Mouse (Mus musculus): ENCODE measurements around the gene Btg4. TPM values are rescaled to one million over a fixed set of nuclear protein-coding genes. Genes with fewer than 3 reads are reported as not detected.

The Btg4 gene
- total RNA-seq (2021): not detected
- long read RNA-seq, experiment 1: 0 reads
- long read RNA-seq, experiment 2: 0 reads

DNA sequence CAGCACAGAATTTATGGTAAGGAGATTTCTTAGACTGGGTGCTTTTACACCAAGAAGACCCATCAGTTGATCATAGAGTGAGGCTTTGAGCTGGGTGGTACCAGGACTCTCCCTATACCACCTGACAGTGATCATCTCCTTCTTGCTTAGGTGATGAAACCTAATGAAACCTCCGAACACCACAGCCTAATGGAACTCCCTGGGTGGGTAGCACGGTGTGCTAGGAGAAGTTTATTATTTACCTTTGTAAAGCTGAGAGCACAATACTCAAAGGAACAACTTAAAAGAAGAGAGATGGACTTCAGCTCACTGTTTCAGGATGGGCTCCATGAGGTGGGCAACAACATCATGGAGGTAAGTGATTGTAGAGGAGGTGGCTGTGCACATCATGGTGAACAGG lies at the start of gene Btg4:
Gene Btg4, plus strand, starts transcription at position 301 of the 400 bp plus-strand sequence.
- DNase-seq: no peak

DNA sequence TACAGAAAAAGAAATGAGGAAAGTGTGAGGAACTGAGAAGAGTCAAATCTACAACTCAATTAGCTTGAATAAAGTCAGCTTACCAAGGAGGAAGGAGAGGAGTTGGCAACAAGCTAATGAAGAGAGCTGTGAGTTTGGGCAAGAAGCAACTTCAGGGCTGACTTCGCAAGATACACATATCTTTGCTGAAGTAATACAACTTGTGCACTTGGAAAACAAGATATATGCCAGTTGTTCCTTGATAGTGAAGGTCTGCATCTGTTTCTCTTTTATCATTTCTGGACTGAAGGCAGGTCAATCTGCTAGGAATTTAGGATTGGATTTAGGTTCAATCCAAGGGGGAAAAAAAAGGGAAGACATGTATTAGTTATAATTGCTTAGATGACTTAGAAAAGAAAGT lies 47.1 kb upstream of the Btg4 start:
- DNase-seq: no peak

DNA sequence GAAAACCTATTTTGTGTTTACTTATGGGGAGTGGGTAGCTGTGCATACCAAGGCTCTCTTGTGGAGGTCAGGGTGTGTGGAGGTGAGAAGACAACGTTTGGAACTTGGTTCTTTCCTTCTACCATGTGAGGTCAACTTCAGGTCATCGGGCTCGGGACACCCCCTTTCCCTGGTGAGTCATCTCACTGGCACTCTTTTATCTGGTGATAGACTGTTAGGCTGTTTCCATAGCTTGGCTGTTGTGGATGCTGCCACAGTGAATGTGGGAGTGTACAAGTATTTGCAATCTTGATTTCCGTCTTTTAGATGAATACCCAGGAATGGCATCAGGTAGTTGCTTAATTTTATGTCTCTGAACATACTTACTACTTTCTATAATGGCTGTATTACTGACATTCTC lies 45.0 kb upstream of the Btg4 start:
- peak in 1 of 2 experiments; percentile 11 for DNase-seq

DNA sequence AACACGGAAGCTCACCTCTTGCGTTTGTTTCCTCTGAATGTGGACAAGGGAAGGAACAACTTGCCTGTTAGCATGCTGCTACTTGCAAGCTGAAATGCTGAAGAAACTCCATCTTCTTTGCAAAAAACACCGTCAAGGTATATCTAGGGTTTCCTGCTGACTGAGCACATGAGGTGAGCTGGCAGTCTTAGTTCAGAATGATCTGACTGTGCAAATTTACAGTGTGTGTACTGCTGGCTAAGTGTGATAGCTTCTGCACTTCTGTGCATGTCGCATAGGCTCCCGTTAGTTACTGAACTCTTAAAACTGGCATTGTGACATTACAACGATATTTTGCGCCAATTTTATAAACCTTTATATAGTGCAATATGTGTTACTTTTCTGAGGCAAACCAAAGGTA lies 41.0 kb upstream of the Btg4 start:
- DNase-seq: no peak

DNA sequence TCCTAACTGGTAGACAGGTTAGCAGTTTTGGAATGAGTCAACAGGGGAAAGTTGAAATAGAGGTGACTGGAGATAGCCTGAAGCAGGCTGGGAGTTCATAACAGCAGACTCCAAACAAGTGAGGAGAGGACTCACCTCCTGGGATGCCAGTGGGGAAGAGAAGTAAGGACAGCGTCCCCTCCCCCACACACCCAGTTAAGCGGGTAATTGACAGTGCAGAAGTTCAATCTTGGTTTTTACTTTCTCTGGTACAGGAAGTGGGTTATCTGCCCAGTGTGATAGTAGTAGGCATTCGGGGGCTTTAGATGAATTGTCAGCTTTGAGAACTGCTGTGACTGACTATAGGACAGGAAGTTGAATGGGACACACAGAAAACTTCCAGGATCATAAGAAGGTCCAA lies 40.4 kb upstream of the Btg4 start:
- no peak for DNase-seq

DNA sequence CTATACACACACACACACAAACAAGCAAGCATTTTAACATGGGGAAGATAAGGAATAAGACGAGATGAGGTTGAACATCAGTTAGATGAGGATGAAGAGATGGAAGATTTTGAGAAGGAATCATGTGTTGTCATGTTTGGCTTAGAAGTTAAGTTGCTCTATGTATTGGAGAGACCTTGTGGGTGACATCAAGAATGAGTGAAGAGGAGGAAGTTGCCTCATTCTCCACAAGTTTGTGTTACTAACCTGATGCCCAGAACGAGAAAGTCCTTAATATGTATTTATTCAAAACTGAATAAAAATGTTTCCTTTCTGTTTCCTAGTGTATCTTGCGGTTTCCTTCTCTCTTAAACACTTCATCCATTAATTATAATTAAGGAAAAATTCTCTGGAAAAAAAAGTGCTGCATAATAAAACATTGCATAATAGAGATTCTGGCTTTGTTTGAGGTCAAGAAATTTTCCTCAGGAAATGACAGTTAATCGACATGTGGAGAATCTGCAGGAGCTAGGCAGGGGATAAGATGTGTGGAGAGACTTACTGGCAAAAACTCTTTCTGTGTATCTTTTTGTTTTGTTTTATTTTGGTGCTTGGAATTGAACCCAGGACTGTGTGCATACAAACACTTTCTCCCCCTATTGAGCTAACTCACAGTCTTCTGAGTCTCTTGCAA lies 39.4 kb upstream of the Btg4 start:
- no peak for DNase-seq

DNA sequence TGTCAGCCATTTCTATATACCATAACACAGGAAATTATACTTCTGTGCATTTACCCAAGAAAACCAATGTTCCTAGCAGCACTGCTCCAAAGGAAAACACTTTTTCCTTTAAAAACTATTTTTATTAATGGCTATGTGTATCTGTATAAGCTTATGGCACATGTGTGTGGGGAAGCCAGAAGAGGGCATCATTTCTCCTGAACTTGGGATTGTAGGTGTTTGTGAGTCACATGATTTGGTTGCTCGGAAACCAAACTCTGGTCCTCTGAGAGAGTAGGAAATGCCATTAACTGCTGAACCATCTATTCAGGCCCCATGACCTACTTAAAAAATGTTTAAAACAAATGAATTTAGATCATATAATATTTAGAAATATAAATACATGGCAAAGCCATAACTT lies 33.7 kb upstream of the Btg4 start:
- no peak for DNase-seq

DNA sequence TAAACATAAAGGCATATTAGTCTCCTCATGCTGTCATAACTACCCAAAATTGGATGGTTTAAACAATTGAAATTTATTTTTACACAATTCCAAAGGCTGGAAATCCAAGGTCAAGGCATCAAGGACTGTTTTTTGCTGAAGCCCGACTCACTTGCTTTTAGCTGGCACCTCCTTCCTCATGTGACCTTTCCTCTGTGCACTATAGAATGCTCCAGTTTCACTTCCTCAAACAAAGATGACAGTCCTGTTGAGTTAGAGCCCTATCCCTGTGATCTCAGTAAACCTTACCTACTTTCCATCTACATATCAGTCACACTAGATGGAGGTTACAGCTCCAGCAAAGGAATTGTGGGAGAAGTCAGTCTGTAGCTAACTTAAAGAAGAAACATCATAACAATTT lies 30.6 kb upstream of the Btg4 start:
- peak in 1 of 2 experiments; percentile 20 for DNase-seq

DNA sequence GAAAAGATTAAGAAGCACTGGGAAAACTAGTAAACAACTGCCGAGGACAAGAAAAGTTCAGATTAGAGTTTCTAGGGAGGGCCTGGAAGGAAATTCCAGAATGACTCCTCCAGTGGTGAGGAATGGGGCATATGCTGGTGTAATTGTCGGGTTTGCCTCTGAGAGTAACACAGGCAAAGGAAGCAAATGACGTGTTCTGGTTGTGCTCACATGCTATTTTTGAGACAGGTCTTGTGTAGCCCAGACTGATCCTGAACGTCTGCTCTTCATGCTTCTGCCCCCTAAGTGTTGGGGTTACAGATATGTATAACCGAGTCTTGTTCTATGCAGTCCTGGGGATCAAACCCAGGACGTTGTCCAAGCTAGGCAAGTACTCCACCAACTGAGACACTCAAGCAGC lies 29.1 kb upstream of the Btg4 start:
- DNase-seq: no peak

DNA sequence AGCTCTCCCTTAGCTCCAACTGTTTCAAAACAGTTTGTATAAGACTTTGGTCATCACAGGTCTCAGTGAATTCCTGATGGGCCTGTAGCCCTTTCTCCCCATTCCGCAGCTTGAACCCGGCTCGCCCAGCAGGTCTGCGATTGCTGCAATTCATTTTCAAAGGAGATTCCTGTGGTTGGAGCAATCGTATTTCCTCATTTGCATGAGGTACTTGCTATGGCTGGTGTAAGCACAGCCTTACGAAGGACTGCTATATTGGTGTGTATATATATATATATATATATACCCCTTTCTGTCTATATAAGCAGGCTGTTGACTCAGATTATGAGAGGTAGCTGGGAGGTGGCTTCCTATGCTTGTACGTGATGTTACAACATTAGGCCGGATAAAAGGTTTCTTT lies 28.4 kb upstream of the Btg4 start:
- DNase-seq: no peak

DNA sequence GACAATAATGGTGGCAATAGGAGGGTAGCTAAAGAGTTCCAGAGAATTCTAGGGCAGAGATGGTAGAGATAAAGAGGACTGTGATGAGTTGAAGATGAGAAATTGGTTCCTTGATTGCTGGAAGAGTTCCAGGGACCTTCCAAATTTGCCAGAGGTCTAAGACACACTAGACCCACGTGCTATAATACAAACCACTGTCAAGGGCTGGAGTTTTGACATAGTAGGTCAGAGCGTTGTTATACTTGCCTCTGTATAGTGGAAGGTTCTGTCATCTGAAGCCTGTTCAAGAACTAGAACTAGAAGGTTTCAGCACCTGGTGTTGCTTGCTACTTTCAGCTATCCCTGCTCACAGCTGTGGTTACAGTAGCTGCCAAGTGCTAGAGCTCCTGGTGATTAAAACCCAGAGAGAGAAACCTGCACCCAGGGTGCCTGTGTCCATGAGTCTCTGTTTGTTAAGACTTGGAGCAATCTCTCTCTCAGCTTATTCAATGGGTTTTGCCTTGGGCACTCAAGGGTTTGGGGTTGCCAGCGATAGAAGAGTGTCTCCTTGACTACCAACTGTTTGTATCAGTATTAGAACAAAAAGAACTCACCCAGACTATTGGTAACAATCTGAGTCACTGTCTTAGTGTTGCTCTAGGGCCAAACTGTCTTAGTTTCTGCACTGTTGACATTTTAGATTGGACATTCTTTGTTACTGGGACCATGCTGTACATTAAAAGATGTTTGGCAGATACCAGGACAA lies 27.7 kb upstream of the Btg4 start:
- no peak for DNase-seq

DNA sequence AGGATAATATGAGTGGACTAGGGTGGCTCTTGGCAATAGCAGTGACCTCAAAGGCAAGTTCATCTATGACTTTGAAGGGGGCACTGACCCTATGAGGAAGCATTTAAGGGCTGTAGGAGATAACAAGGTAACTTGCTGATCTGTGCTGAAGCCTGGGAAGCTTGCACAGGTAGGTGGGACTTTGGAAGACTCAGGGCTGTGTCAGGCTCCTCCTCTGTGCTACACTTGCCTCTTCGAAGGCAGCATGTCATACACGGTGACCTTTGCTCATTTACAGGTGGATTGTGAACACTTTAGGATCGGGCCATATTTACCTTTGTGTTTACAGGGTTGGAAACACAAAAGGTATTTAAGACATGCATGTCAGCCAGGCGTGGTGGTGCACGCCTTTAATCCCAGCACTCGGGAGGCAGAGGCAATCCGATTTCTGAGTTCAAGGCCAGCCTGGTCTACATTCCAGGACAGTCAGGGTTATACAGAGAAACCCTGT lies 19.2 kb upstream of the Btg4 start:
- DNase-seq: no peak

DNA sequence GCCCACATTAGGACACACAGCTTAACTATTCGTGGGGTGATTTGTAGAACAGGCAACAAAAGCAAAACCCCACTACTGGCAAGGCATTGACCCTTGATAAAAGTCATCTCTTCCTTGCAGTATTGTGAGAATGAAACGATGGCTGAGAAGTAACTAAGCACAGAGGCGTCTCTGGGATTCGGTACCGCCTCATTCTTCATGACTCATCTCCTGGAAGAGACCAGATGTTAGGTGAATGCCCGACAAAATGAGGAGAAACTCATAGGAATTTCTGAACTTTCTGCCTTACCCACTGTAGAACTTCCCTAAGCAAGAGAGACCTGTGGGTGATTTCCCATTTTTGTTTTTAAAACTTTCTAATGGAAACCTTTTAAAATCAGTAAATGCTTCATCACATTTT lies 18.6 kb upstream of the Btg4 start:
- no peak for DNase-seq

DNA sequence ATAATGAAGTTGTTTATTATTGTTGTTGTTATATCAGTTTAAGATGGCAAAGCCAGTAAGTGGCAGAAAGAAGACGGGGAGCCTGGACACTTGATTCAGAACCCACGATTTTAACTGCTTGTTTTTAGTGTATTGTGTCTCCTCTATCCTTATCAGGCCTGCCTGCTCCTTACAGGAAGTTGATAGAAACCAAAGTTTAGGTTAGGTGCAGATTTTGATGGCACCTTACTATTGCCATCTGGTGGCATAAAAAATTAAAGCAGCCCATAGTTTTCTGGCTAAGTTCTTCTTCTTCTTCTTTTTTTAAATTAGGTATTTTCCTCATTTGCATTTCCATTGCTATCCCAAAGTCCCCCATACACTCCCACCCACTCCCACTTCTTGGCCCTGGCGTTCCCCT lies 8.5 kb upstream of the Btg4 start:
- DNase-seq: peak in 1 of 2 experiments; percentile 22

DNA sequence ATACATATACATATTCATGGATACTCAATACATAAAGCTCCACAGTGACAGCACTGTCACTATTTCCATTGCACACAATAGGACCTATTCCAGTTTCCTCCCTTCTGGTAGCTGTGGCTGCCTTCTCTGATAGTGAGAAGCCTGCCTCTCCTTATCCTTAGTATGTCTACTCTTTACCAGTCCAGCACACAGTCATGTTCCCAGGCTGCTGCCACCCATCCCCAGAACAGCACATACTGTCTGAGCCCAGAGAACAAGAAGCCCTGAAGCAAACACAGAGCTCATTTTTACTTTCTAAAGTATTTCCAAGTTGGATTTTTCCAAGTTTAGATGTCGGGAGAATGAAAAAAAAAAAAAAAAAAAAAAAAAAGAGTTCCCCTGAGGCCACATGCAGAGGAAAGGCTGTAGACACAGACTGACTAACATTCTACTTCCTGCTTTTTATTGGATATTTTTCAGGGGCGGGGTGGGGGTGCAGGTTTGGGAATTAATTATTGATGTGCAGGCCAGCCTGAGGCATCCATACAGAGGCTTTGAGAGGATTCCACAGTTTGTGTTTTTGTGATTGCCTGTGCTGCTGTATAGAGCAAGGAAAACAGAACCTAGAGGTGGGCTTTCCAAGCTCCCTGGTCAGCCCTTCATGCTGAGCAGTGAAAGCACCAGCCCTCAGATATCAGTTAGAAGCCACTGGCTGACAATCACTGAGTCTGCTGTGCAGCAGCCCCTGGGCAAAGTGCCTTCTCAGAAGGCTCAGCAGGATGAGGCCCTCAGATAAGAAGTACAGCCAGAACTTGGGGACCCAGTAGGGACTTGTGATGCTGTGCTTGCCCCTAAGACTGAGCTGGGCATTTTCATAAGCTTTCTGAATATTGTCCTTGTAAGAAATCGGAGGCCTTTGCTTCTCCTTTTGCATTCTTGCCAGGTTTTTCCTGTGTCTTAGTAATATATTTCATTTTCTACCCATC lies 4.1 kb upstream of the Btg4 start:
- peak; percentile 45 to 56 for DNase-seq

DNA sequence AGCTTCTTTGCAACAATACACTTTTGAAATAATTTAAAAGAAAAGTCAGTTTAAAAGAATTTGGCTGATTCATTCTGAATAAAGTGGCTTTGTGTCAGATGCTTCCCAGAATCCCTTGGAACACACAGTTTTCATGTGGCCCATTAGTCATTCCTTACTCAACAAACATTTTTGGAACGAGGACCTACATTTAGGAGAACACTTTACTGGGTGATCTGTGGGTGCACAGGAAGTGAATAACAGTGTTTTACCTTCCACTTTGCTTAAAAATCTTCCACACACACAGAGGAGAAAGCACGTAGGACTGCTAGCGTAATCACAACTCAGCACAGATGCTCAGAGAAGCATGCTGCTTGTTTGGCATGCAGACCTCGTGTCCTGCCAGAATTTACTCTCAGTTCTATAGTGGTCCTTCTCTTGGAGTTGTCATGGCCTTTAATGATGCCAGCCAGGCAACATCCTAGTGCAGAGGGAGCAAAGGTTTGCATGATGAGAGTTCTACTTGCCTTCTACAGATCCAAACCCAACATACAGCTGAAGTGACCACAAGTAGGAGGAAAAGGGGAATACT lies 1.7 kb upstream of the Btg4 start:
- peak; percentile 15 to 16 for DNase-seq

DNA sequence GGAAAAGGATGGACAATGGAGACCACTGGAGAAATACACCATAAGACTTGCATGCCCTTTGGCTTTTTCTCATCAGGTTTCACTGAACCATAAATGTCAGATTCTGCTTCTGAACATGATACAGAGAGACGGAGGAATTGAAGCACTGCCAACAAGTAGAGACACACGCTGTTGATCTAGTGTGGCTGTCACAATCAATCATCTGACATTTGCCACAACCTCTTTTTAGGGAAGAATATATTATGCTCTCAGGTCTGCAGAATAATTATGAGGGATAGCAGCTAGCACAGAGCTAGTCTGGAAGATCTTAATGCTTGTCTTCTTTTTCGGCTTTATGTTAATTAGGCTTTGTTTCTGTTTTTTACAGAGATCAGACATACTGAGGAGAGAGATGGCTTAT lies 7.5 kb downstream of the Btg4 start:
- DNase-seq: no peak

DNA sequence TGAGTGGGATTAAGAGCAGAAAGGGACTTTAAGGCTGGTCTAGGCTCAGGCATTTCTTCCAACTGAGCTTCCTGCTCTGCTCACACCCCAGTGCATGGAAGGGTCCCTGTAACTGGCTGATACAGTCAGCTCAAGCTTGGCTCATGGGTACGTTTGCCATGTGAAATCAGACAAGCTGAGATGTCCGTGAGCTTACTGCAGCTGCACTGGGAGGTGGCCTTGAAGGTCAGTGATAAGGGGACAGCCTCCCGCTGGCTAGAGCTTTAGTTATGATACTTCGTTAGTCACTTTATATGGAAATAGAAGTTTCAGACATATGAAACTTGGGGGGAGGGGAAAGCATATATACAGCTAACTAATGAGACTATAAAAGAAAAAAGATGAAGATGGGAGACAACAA lies 10.1 kb downstream of the Btg4 start:
- no peak for DNase-seq

DNA sequence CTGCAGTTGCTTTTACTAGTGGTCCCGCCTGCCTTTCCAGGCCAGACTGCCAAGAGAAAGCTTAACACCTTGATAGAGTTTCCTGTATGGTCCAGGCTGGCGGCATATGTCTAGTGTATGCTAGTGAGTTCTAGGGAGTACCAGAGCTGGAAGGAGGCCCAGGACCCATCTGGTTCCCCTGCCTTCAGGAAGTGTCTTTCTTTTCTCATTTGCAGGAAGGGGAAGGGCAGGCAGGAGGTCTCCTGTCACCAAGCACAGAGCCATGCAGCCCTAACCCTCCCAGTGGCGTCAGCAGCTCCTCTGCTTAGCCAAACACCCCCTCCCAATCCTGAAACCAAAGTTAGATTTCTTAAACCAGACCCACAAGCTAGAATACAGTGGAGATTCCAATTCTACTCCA lies 15.1 kb downstream of the Btg4 start:
- DNase-seq: peak; percentile 53 to 62

DNA sequence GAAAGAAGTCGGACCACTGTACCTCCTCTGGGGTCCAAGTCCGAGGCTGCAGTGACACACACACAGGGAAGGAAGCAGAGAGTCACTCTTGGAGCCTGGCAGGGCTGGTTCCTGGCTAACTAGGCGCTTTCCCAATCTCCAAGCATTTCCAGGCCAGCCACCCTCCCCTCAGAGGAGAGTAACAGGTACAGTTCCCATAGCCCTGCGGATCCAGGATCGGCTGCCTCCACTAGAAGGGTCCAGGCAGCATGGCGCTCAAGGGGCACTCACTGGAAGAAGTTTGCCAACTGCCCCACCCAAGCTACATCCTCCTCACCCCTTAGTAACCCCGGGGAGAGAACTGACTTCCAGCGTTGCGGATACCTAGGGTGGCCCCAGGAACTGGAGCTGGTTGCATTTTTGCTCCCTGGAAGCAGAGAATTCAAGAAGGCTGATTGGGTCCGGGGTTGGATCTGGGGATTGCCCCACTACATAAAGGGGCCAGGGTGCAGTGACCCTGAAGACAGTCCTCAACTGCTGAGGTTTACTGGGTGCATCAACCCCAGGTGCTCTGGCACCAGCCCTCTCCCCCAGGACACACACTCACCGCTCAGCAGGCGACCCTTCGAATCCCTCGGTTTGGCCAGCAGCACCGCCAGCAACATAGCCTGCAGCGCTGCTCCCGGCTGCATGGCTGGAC lies 15.7 kb downstream of the Btg4 start:
- DNase-seq: peak; percentile 23 to 56

DNA sequence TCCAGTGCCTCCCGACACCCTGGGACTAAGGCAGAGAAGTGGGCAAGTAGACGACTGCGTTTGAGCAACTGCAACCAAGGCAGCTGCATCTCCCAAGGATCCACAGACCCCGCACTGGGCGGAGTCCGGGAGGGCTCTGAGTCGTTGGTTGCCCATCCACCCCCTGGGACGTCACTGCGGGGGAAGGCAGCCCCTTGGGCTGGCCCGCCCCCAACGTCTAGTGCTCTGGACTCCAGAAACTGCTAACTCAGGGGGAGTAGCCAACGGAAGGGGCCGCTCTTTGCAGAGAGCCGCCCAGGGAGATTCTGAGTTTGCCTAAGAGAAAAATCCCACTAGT lies 16.2 kb downstream of the Btg4 start, which contains the start of gene Layn:
Gene Layn, minus strand, starts transcription at position 116 of the 337 bp plus-strand sequence.
- DNase-seq: peak; percentile 91 to 94

DNA sequence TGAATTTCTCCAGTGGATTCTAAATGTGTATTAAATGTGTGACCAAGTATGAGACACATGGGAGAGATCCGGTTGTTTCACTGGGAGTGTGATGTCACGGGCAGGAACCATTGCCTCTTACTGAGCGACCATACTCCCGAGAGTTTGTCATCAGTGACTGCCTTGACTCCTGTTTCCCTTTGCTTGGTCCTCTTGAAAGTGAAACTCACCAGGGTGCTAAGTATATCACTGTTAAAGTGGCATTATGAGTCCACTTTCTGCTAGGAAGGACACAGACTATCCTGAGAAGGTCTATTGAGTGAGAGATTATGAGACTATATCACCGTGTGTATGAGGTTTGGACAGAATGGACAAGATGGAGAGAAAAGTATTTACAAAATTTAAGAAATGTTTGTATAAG lies 20.9 kb downstream of the Btg4 start:
- no peak for DNase-seq

Measured in heart, adult 18-20 months (tissue).